Mouse (Mus musculus): ENCODE measurements around the gene Lbhd2.

Lbhd2 gene

DNA sequence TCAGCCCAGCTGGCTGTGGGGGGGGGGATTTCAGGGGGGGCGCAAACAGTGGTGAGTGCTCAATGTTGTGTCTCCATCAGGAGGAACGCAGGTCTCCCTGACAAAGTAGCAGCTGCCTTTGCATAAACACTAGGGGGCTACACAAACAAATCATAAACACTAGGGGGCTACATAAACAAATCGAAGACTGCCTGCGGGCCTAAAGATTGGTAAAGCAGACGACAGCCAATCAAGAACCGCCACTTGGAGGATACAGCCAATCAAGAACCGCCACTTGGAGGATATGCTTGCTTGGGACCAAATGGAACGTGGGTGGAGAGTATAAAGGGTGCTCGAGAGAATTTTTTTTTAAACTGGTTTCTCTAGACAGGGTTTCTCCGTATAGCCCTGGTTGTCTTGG is 1.7 kb upstream of the Lbhd2 start:
- DNase-seq (ENCODE audit: low read depth, low spot score) = peak; percentile 74

DNA sequence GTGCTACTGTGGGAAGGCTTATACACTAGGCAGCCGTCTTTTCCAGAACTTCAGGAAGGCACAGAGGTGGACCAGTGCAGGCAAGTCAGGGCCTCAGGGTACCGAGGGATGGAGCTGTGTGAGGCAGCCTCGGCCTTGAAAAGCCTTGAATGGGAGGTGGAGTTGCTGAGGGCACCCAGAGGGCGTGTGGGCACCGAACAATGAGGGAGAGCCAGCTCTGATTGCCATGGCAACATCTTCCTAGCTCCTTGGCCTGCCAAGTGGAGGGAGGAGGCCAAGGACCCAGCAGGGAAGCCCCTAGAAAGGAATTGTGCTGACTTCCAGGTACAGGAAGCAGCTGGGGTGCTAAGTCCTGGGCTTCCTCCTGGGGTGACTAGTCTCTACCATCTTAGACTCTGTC is 3.0 kb downstream of the Lbhd2 start:
- DNase-seq (ENCODE audit: low read depth, low spot score) = no peak

DNA sequence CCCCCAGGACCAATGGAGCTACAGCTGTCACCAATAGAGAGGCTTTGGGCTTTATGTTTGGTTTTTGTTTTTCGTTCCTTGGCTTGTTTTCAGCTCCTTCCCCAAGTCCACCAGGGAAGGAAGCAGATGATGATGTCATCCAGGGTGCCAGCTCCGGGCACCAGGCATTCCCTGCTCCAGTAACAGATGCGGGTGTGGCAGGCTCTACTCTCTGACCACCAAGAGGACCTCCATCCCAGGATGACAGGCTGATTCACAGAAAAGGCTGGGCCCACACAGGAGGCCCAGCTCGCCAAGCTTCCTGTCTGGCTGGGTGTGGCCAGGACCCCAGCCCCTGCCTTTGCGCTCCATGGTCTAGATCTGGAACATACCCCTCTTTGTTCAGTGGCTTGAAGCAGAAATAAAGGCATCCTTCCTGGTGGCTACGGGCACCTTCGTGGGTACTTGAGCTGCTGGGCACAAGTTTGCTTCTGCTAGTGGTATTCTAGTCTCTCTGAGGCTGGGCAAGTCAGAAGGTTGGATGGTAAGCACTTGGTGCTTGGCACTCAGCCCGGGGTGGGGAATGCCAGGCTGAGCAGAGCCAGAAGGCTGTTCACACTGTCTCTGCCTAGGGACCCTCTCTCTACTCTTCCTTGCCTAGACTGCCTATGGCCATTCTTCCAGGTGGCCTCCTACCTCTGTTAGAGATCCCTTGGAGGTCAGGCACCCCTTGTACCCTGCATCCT is 5.2 kb downstream of the Lbhd2 start:
- DNase-seq (ENCODE audit: low read depth, low spot score) = no peak

DNA sequence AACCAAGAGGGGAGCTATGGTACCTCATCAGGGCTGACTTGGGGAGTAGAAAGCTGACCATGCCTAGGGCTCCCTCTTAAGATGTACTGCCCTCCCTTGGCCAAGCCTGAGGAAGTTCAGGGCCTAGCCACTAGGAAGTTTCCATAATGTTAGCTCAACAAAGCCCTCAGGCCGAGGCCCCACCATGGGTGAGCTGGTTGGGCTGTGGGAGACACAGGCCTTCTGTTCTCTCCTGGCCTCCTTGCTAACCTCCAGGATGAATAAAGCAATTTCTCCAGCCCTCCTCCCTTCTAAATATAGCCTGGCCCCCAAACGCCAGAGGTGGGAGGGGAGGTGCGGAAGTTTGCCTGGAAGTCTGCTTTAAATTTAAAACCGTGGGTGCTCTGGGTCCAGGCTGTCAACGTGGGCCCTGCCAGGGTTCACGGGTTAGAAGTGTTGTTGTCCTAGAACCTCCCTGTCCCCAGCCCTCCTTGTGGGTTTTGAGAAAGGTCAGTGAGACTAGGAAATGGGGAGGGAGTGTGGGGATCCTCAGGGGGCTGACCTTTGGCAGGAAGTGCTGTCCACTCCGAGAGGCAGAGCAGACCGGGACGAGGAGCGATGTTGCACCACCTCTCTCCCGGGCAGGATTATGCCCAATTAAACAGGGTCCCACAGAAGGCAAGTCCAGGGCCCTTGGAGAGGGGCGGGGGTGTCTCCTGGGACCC is 6.1 kb downstream of the Lbhd2 start:
- DNase-seq (ENCODE audit: low read depth, low spot score) = no peak

DNA sequence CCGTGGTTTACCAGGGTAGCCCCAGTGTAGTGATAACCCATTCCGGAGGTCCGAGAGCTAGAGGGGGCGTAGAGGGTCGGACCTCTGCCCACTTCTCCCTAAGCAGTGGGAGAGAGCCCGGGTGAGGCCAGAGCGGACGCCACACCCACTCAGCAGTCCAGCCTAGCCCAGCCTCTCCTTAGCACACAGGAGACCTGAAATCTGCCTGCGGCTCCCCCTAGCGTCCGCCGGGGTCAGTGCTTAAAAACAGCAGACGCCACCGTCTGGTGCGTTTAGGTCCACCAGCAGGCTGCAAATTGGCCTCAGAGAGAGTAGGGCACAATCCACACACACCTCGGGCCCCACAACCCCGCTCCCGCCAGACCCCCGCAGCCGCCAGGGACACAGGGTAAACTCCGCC is 6.7 kb downstream of the Lbhd2 start:
- peak; percentile 87 for DNase-seq (ENCODE audit: low read depth, low spot score)

DNA sequence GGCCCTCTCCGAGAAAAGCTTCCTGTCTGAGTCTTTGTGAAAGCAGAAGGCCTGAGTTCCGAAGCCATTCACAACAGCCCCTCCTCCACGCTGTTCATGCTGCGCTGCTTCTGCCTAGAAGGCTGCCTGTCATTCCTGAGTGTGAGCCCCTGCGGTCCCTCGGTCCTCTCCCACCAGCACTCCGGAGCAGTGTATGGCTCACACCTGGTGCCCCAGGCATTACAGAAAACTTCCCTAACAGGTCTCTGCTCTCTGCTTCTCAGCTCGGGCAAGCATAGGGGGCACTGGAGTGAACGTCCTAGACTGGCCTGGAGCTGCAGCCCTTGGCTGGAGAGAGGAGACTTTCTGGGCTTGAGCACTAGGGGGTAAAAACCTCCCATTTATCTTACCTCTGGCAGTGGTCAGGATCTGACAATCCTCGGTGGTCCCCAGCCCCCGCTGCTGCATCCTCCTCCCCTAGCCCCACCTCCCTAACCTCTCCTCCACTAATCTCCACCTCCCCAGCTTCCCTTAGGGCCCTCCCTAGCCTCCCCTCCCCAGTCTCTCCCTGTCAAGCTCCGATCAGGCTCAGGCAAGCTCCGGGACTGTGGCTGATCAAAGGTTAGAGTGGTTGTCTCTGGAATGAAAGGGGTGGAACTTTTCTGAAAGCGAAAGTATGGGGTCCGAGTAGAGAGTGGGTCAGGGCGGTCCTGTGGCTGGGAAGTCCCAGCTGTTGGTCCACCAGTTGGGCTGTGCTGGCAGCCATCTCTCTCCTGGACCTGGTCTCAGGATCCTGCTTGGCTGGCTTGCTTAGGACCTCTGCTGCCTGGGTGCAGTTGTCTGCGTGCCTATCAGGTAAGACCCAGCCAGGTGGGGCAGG is 10.5 kb downstream of the Lbhd2 start, which contains the start of gene Exoc3l4:
Exoc3l4 (plus strand) TSS at position 97 of the 859 bp plus-strand sequence.
- DNase-seq (ENCODE audit: low read depth, low spot score) = peak; percentile 27

DNA sequence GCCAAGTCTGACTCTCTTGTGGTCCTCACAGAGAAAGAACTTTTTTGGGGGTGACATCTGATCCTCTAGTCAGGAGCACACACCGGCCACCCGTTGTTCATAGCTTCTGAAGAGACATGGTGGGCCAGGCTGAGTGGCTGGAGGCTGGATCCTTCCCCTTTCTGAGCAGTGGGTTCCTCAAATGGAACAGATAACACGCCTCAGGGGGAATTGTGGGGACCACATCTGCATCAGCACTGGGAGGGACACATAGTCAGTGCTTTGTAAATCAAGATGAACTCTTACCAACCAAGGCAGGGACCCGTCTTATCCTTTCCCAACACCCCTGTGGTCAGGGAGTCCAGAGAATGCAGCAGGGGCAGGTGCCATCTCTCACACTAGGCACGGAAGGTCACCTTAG is 13.3 kb downstream of the Lbhd2 start:
- no peak for DNase-seq (ENCODE audit: low read depth, low spot score)

DNA sequence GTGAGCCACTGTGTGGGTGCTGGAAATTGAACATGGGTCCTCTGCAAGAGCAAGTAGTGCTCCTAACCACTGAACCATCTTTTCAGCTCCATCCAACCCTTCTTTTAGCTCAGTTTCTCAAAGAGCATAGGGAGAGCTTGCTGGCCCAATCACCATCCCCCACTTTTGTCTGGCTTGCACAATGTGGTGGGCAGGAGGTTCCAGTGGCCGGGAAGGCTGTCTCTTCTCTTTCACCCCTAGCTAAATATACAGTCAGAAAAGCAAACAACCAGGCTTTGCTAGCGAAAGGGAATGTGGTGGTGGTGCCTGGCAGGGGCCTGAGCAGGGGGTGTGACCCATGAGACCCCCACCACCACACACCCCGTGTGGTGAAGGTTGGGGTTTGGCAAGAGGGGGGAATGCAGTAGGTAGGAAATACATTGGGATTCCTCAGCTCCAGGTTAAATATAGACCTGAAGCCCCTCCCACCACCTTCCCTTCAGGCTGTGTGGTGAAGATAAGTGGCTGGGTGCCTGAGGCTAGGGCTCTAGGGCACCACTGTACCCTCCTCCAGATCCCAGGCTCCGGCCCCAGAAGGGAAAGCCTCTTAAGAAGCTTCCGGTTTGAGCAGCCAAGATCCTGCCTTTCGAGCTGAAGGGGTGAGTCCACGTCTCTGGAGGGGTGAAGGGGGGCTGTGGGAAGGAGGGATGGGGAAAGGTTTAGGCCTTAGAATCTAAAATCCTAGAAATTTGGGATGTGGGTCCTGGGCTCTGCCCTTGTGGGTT is 14.5 kb downstream of the Lbhd2 start:
- DNase-seq (ENCODE audit: low read depth, low spot score) = no peak

DNA sequence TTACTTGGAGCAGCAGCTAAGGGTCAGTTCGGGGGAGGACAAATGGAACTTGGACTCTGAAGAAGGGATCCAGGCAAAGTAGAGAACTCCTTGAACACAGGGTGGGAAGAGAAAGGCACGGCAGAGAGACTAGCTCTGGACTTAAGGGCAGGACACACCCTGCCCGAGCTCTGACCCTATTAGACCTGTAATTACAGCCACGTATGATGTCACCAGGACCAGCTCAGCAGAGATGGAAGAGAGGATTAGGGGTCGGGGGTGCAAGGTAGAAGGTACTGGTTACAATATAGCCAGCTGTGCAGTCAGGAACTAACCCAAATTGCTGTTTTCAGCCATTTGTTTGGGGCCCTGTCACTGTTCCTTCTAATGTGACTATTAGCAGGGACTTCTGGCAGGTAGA is 16.2 kb downstream of the Lbhd2 start:
- no peak for DNase-seq (ENCODE audit: low read depth, low spot score)

DNA sequence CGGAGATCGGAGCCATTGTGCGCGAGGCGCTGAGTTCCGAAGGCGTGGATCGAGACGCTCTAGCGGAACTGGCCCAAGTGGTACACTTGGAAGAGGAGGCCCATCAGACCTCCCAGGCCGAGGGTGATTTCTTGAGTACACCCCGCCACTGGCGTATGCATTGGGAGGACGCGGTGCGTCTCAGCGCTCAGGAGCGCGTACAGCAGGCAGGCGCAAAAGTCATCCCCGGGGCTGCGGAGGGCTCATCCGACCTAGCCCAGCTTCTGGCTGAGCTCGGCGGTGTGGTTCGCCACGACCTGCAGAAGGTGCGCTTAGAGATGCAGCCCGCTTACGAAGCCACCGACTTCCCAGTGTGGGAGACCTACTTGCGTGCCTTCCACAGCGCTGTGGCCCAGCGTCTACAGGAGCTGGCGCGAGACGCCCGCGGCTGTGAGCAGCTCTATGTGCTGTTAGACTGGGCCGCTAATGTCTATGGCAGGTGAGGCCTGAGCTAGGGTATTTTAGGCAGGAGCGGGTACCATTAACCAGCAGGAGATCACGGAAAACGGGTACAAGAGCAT is 17.0 kb downstream of the Lbhd2 start:
- no peak for DNase-seq (ENCODE audit: low read depth, low spot score)

DNA sequence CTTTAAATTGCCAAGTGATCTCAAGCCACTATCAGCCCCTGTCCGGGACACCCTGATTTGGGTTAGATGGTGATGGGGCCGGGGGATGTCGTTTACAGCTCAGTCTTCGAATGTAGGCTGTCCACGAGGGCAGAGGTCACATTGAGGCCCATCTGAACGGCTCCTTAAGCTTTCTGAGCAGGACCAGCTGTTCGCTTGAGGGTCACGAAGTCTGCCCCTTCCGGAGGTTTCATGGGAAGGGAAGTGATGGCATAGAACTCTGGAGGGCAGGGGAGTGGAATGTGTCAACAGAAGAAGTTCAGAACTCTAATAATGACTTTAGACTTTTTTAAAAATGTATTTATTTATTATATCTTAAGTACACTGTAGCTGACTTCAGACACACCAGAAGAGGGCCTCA is 17.9 kb downstream of the Lbhd2 start:
- DNase-seq (ENCODE audit: low read depth, low spot score) = no peak

DNA sequence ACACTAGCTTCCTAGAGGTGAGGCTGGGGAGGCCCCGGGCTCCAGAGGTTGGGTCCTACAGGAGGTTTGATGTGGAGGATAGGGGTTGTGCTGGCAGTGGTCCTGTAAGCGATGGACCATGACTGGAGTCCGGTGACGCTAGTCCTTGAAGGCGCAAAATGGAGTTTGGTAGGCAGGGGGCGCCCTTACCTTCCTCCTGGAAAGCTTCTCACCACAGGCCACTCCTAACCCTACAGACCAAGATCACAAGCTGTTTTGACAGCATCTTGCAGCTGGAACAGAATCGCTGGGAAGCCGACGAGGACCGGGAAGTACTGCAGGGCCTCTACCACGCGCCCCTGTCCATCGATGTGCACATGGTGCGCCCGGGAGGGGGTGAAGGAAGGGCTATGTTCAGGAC is 18.6 kb downstream of the Lbhd2 start:
- peak; percentile 79 for DNase-seq (ENCODE audit: low read depth, low spot score)

DNA sequence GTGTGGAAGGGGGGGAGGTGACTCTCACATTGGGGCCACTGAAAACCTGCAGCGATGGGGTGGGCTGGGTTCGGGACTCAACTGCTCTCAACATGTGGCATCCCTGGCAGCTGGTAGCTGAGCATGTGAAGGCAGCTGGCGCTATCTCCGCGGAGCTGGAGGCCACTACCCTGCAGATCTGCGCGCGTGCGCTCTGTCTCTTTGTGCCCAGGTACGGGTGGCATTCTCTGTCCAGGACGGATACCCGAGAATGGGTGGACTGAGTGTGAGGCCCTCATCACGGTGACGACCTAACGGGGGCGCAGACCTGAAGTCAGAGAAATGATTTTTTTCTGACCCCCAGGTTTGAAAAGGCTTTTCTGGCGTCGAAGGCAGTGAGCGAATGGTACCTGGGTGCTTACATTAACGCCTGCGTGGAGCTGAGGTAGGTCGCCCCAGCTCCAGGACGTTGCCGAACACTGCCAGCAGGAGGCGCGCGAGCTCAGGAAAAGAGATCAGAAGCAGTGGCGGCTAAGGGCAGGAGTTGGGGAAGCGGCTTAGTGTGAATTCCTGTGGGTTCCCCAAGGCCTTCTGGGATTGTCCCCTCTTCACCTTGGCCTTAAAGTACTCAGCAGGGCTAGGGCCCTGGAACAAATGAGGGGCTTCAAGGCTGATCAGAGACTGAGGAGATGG is 19.3 kb downstream of the Lbhd2 start:
- peak; percentile 90 for DNase-seq (ENCODE audit: low read depth, low spot score)

DNA sequence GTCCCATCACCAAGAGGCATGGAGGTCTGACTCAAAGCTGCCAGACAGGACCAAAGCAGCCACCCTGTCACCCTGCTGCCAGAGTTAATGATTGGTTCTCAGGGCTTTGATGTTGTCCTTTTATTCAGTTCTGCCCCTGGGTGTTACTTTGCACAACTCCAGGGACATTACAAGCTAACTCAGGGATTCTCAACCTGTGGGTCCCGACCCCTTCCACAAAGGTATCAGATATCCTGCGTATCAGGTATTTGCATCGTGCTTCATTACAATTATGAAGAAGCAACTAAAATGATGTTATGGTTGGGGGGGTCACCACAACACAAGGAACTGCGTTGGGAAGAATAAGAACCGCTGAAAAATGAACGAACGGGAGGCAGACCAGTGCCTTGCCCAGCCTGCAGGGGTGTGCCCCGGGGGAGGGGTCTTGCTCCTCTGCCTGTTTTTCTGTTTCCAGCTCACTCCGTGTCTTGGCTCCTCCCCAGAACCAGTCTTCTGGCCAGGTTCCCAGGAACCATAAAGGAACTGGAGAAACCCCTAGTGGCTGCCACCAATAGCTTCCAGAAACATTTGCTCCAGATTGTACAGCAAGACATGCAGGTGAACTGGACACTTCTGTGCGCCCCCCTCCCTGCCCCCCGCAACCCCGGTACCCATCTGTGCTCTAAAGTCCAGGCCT is 21.0 kb downstream of the Lbhd2 start:
- peak; percentile 50 for DNase-seq (ENCODE audit: low read depth, low spot score)

DNA sequence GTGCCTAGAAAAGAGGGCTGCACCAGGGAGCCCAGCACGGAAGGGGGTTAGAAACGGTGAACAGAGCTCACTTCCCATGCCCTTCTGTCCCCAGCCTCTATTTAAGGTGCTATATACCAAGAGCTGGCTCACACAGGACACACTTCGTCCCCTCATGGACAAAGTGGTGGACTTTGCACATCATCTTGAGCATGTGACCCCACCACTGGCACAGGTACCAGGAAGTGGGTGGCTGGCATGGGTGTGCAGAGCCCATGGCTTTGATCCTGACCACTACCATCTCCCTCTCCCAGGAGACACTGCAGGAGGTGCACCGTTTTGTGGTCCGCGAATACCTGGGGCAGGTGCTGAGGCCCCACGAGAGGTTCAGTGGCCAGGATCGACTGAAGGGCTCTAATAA is 21.8 kb downstream of the Lbhd2 start:
- no peak for DNase-seq (ENCODE audit: low read depth, low spot score)

DNA sequence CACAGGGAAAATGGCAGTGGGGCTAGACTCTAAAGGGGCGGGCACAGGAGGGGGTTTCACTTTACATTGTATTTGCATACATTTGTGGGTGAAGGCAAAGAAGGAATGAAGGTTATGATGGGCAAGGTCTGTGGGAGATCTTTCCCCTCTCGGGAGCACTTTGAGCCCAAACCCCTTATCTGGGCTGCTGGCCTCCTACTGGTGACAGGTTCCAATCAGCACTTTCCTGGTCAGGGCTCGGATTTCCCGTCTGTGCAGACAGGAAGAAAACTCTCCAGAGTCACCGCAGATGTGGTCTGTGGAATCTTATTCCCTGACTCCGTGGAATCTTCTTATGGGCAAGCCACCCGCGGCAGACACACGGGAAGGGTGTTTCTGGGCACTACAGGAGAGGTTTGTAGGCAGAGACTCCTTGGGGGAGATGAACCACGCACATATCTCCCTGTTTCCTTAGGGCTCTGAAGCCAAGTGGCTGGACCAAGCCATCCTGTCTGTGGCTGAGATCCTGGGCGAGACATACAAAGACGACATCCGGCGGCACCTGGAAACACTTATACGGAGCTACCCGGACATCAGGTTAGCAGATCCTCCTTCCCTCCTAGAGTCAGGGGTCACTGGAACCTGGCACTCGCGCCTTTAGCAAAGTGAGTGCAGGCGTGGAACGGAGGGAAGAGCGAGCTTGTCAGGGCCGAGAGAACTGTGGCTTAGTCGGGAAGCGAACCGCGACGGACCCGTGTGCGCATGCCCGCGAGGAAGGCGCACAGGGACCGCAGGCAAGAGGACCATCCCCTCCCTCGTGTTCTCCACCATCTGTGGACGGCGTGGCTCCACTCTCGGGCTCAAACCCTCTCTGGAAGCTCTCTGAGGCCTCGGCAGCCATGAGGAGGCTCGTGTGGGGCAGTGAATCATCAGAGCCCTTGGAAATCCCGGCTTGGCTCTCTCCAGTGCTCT is 22.6 kb downstream of the Lbhd2 start:
- peak; percentile 55 for DNase-seq (ENCODE audit: low read depth, low spot score)

DNA sequence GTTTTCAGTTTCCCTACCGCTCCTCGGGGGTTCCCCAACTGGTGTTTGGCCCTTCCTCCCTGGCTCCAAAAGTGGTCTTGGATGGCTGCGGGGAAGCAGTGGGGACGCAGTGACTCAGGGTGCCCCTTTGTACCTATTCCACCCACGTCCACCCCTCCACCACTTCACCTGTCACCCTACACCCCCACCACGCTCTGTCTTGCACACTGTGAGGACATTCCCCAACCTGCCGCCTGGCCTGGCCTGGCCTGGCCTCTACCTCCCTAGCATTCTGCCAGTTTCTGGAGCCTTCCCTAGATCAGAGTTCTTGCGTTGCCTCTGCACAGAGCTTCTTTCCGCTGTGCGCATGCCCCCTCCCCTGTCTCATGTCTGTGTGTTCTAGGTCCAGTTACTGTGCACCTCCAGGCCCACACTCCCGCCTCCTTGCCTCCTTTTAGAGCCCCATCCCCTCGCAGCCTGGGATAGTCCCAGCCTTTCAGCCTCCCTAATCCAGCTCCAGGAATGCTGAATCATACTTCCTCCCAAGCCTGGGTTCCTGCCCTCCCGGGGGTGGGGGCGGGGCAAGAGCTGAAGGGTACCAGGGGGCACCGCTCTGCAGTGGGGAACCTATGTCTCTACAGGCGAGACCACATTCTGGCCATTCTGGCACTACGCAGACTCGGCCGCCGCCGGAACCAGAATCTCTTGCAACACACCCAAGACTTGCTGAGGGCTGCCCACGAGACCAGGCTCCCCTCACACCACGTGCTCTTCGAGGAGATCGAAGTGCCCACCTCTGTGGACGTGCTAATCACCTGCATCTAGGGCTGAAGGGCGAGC is 23.6 kb downstream of the Lbhd2 start:
- peak; percentile 58 for DNase-seq (ENCODE audit: low read depth, low spot score)
